16 mouse cellular contexts compared by ENCODE assay signal in the genomic region with DNA sequence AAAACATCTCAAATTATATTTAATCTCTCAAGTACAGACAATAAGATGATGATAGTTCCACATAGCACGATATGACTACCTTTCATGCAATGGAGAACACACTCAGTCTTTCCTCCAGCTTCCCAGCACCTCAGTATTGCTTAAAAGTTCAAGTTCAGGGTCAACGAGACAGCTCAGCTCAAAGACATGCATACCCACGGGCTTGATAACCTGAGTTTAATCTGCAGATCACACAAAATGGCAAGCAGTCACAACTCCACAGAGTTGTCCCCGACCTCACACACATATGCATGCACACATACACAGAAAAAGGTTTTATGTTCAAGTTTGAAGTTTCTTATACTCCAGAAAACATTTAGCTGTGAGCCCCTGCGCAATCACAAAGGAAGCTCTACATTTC. TPM values are rescaled to one million over a fixed set of nuclear protein-coding genes. Genes with fewer than 3 reads are reported as not detected.
"Had no signal": no experiment of that assay in that cellular context is flagged by ENCODE, and none has a peak within 500 bp of the region (broad histone marks: within the 10 kb centered on the region; RNA-seq: fewer than 3 reads in every experiment).

No protein-coding gene starts in this region.

- H3K36me3 ChIP-seq: neural tube, embryonic 12.5 days; stomach, embryonic 15.5 days had no signal

- H3K4me1 ChIP-seq: stomach, embryonic 15.5 days had no signal

- DNase-seq: lung, adult 18-20 months; lung, embryonic 14.5 days; lung, postnatal 4 days; midbrain, embryonic 14.5 days; right cerebral cortex, postnatal 14 days; thymus, adult 2 months; thymus, postnatal 25 days; thymus, postnatal 4 days had no signal

- H3K27ac ChIP-seq: midbrain, embryonic 10.5 days; midbrain, embryonic 12.5 days; neural tube, embryonic 12.5 days; stomach, embryonic 15.5 days; stomach, postnatal 0 days had no signal

- H3K4me3 ChIP-seq: midbrain, embryonic 10.5 days; midbrain, embryonic 12.5 days; neural tube, embryonic 12.5 days; stomach, embryonic 15.5 days had no signal

- H3K27me3 ChIP-seq: midbrain, embryonic 12.5 days; neural tube, embryonic 12.5 days; stomach, embryonic 15.5 days had no signal

- H3K4me2 ChIP-seq: lung, embryonic 14.5 days; midbrain, embryonic 12.5 days; neural tube, embryonic 12.5 days; stomach, embryonic 15.5 days had no signal

RNA-seq across cellular contexts. Expression of a gene that starts 18.1 kb away (rescaled TPM):
- total RNA-seq: megakaryocyte, adult 5-6 weeks; megakaryocyte-erythroid progenitor cell, adult 5-6 weeks; neutrophil, adult 5-6 weeks had no signal

RNA-seq across cellular contexts. Expression of a gene that starts 50.9 kb away (rescaled TPM):
- total RNA-seq: megakaryocyte, adult 5-6 weeks; megakaryocyte-erythroid progenitor cell, adult 5-6 weeks; neutrophil, adult 5-6 weeks had no signal
- polyA plus RNA-seq: thymus, adult 2 months had no signal
